Mouse (Mus musculus): ENCODE results near the gene Sgca. TPM values are rescaled to one million over a fixed set of nuclear protein-coding genes. Genes with fewer than 3 reads are reported as not detected.
"Not testable (repeated sequence)": the region's sequence is repeated elsewhere in the genome, so short reads cannot be mapped to it uniquely, and the experiment has no call there.

Sgca gene
- 0.17 TPM in 1 of 2 replicates, not detected in the other for polyA plus RNA-seq (2016; fragmentation: Nextera tagmentation; extraction: Ambion mirVana)

DNA sequence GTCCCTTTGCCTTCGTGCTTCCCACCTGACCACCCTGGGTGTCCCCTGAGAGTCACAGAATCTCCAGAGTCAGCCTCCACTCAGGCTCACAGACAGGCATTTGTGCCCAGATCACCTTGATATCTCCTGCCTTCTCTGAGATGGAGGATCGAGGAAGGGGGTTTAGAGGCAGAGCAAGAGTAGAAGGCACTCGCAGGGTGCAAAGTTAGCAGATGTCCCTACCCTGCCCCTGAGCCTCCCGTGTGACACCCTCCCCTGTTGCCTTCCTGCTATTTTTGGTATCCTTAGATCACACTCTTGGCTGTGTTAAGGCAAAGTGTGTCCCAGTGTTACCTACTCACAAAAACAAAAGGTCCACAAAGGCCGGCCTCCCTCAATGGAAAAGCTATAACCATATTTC is at the start of gene Sgca:
Gene Sgca (minus strand): TSS at position 129 of the 400 bp plus-strand sequence.
- H3K9ac ChIP-seq = 0 out of 2 replicates have a peak within 1 kb of the TSS, but pooled peaks have one; percentile 7
- peaks cover 30% of the 10 kb centered on the region for H3K4me1 ChIP-seq
- no peak for ATAC-seq
- no peaks in the 10 kb centered on the region for H3K9me3 ChIP-seq (replicated peaks)
- H3K4me3 ChIP-seq = no peak within 1 kb of the TSS
- no peak within 1 kb of the TSS for H3K27ac ChIP-seq
- H3K4me2 ChIP-seq = no peak within 1 kb of the TSS
- H3K27me3 ChIP-seq (replicated peaks) = peaks cover 28% of the 10 kb centered on the region
- H3K36me3 ChIP-seq = no peaks in the 10 kb centered on the region
- 56% methylated on average over 5 of the region's 5 CpGs for WGBS (ENCODE audit: insufficient replicate concordance)

- no peak overlapping the region; the same call in 1 of the 2 replicates for H3K27ac ChIP-seq
- no peak overlapping the region for H3K4me2 ChIP-seq
- H3K4me1 ChIP-seq = peaks cover 43% of the 10 kb centered on the region
- H3K4me3 ChIP-seq = no peak overlapping the region
- WGBS (ENCODE audit: insufficient replicate concordance) = 80% methylated on average over 11 of the region's 11 CpGs
- ATAC-seq = no peak; the same call in 1 of the 2 replicates
- H3K9ac ChIP-seq = no peak overlapping the region
- peaks cover 59% of the 10 kb centered on the region for H3K36me3 ChIP-seq
- H3K27me3 ChIP-seq (replicated peaks) = peaks cover 13% of the 10 kb centered on the region; the same call in 1 of the 2 replicates
- H3K9me3 ChIP-seq (replicated peaks) = no peaks in the 10 kb centered on the region
These were observed 49.3 kb upstream of the Sgca start for GRCm38 (mm10) chr11:95025227-95026012.

GRCm38 (mm10) chr11:95024439-95025184 is 48.5 kb upstream of the Sgca start:
- no peak for ATAC-seq
- Histone ChIP-seq H3K27ac (no peak overlapping the region), H3K9ac (no peak overlapping the region), H3K36me3 (peaks cover 67% of the 10 kb centered on the region), H3K9me3 (replicated peaks) (no peaks in the 10 kb centered on the region), H3K4me2 (no peak overlapping the region), H3K4me3 (no peak overlapping the region), H3K4me1 (peaks cover 51% of the 10 kb centered on the region), H3K27me3 (replicated peaks) (peaks cover 20% of the 10 kb centered on the region)
- 76% methylated on average over 29 of the region's 29 CpGs for WGBS (ENCODE audit: insufficient replicate concordance)

DNA sequence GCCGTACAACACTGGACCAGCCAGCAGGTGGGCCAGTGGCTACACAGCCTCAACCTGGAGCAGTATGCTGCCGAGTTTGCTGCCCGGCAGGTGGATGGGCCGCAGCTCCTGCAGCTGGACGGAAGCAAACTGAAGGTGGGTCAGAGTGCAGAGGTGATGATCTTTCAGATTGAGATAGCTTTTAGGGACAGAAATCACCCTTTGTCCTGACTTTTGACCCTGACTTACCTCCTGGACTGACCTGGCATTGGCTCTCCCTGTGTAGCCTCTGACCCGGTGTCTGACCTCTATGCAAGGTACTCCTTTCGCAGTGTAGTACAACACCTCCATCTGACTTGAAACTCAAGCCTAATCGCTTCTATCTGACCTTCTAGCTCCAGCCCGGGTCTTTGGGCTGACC is 47.4 kb upstream of the Sgca start:
- no peak overlapping the region for H3K9ac ChIP-seq
- no peaks in the 10 kb centered on the region for H3K9me3 ChIP-seq (replicated peaks)
- H3K27ac ChIP-seq = no peak overlapping the region
- peaks cover 79% of the 10 kb centered on the region for H3K36me3 ChIP-seq
- no peak for ATAC-seq
- no peak overlapping the region for H3K4me2 ChIP-seq
- peaks cover 61% of the 10 kb centered on the region for H3K4me1 ChIP-seq
- H3K27me3 ChIP-seq (replicated peaks) = peaks cover 31% of the 10 kb centered on the region
- 90% methylated on average over 9 of the region's 9 CpGs for WGBS (ENCODE audit: insufficient replicate concordance)
- H3K4me3 ChIP-seq = no peak overlapping the region

- H3K36me3 ChIP-seq = peaks cover 89% of the 10 kb centered on the region
- H3K4me2 ChIP-seq = no peak overlapping the region
- H3K9ac ChIP-seq = no peak overlapping the region
- H3K4me1 ChIP-seq = peaks cover 71% of the 10 kb centered on the region
- peaks cover 24% of the 10 kb centered on the region for H3K27me3 ChIP-seq (replicated peaks)
- H3K4me3 ChIP-seq = no peak overlapping the region
- 65% methylated on average over 10 of the region's 10 CpGs for WGBS (ENCODE audit: insufficient replicate concordance)
- no peaks in the 10 kb centered on the region for H3K9me3 ChIP-seq (replicated peaks)
- 0 out of 2 replicates have a peak overlapping the region, but pooled peaks have one; percentile 16 for H3K27ac ChIP-seq
- no peak for ATAC-seq
These were observed 46.3 kb upstream of the Sgca start for GRCm38 (mm10) chr11:95022237-95022992.

DNA sequence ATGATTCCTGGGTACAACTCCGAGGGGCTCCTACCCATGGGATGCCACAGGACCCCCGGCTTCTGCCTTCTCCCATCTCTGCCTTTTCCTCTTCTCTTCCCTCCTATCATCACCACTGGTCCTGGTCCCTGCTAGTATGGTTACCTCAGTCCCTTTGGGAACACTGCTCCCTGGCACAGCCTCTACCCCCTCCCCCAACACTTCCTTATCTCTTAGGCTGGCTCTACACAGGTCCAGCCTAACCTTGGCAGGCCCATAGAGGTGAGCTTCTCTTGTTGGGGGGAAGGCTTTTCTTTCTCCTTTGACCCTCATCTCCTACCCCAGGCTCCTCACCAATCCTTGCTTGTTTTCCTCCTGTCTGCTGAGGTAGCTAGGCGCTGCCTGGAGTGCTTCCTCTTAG is 39.4 kb upstream of the Sgca start:
- Histone ChIP-seq H3K27ac (peak overlapping the region; percentile 75), H3K36me3 (peaks cover 78% of the 10 kb centered on the region)
- no peak for ATAC-seq

DNA sequence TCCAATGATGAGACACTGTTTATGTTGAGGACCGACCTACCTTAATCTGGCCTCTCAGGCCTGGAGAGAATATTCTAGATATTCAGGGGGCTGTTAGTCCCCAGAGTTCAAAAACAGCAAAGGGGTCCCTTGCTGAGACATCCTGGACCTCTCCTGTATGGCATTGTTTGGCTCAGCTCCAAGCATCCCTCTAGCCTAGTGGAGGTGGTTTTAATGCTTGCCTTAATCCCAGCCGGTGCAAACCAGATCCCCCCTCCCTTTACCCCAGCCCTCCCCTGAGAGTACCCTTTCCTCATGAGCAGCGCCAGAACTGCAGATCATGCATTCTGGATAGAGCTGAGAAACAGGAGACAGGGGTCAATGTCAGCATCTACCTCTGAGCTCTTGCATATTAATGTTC is 36.4 kb upstream of the Sgca start:
- Histone ChIP-seq H3K4me3 (peak overlapping the region; percentile 96), H3K4me2 (peak overlapping the region; percentile 93), H3K27me3 (replicated peaks) (peaks cover 6% of the 10 kb centered on the region; the same call in 1 of the 2 replicates), H3K4me1 (peaks cover 78% of the 10 kb centered on the region), H3K36me3 (peaks cover 48% of the 10 kb centered on the region), H3K9me3 (replicated peaks) (no peaks in the 10 kb centered on the region), H3K9ac (peak overlapping the region; percentile 74), H3K27ac (peak overlapping the region; percentile 100)
- WGBS (ENCODE audit: insufficient replicate concordance) = 32% methylated on average over 3 of the region's 3 CpGs
- no peak for ATAC-seq

More for the DNA sequence above, 39.4 kb upstream of the Sgca start:
- 67% methylated on average over 3 of the region's 3 CpGs for WGBS (ENCODE audit: insufficient replicate concordance)
- Histone ChIP-seq H3K27me3 (replicated peaks) (peaks cover 25% of the 10 kb centered on the region), H3K4me2 (peak overlapping the region; percentile 93), H3K4me1 (peaks cover 86% of the 10 kb centered on the region), H3K9me3 (replicated peaks) (no peaks in the 10 kb centered on the region), H3K4me3 (peak overlapping the region; percentile 15; the same call in 1 of the 2 replicates), H3K9ac (peak overlapping the region; percentile 57)

- 10% methylated on average over 3 of the region's 3 CpGs for WGBS (ENCODE audit: insufficient replicate concordance)
- peak overlapping the region; percentile 99 for H3K9ac ChIP-seq
- H3K36me3 ChIP-seq = peaks cover 44% of the 10 kb centered on the region
- H3K27me3 ChIP-seq (replicated peaks) = peaks cover 6% of the 10 kb centered on the region; the same call in 1 of the 2 replicates
- peak; percentile 97 for ATAC-seq
- peak overlapping the region; percentile 100 for H3K27ac ChIP-seq
- peak overlapping the region; percentile 96 for H3K4me3 ChIP-seq
- H3K4me2 ChIP-seq = peak overlapping the region; percentile 93
- H3K9me3 ChIP-seq (replicated peaks) = no peaks in the 10 kb centered on the region
- H3K4me1 ChIP-seq = peaks cover 78% of the 10 kb centered on the region
These were observed 35.9 kb upstream of the Sgca start for GRCm38 (mm10) chr11:95012075-95012474.

- Histone ChIP-seq H3K27me3 (replicated peaks) (peaks cover 6% of the 10 kb centered on the region; the same call in 1 of the 2 replicates), H3K4me2 (peak overlapping the region; percentile 93), H3K9ac (peak overlapping the region; percentile 99), H3K36me3 (peaks cover 37% of the 10 kb centered on the region), H3K4me3 (peak overlapping the region; percentile 96), H3K4me1 (peaks cover 78% of the 10 kb centered on the region), H3K9me3 (replicated peaks) (no peaks in the 10 kb centered on the region), H3K27ac (peak overlapping the region; percentile 100)
- ATAC-seq = no peak
- WGBS (ENCODE audit: insufficient replicate concordance) = 19% methylated on average over 1 of the region's 1 CpGs
These were observed 35.3 kb upstream of the Sgca start for GRCm38 (mm10) chr11:95011416-95011815.

GRCm38 (mm10) chr11:95010841-95011403 is 34.8 kb upstream of the Sgca start:
- peak overlapping the region; percentile 99 for H3K9ac ChIP-seq
- H3K4me1 ChIP-seq = peaks cover 78% of the 10 kb centered on the region
- peak overlapping the region; percentile 100 for H3K27ac ChIP-seq
- H3K4me2 ChIP-seq = peak overlapping the region; percentile 93
- H3K36me3 ChIP-seq = peaks cover 34% of the 10 kb centered on the region
- H3K9me3 ChIP-seq (replicated peaks); H3K27me3 ChIP-seq (replicated peaks); ATAC-seq: not testable (repeated sequence)
- 5% methylated on average over 4 of the region's 4 CpGs for WGBS (ENCODE audit: insufficient replicate concordance)
- peak overlapping the region; percentile 96 for H3K4me3 ChIP-seq

DNA sequence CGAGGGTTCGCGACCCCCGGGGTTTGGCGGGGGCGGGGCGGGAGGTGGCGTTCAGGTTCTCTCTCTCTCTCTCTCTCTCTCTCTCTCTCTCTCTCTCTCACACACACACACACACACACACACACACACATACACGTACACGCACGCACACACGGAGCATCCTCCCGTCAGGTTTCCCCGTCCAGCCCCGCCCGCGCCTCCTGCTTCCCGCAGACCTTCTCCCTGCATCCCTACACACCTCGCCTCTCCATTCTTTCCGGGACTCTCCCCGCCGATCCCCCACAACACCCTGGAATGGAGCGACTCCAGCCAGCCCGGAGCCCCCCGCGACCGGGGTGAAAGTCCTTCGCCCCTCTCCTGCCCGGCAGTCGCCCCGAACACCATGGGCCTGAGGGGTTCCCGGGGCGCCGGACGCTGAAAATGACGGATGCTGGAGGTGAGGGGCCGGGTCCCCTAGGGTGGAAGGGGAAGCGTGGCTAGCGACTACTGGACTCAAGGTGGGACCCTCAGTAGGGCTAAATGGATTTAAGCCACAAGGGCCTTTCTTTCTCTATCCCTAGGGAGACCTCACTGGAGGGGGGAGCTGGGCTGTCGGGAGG is 34.1 kb upstream of the Sgca start:
- peak overlapping the region; percentile 96 for H3K4me3 ChIP-seq
- peaks cover 34% of the 10 kb centered on the region for H3K36me3 ChIP-seq
- peaks cover 6% of the 10 kb centered on the region; the same call in 1 of the 2 replicates for H3K27me3 ChIP-seq (replicated peaks)
- ATAC-seq = no peak
- H3K9me3 ChIP-seq (replicated peaks) = no peaks in the 10 kb centered on the region
- H3K27ac ChIP-seq = peak overlapping the region; percentile 100
- peaks cover 78% of the 10 kb centered on the region for H3K4me1 ChIP-seq
- H3K9ac ChIP-seq = peak overlapping the region; percentile 99
- under 1% methylated on average over 30 of the region's 40 CpGs for WGBS (ENCODE audit: insufficient replicate concordance)
- H3K4me2 ChIP-seq = peak overlapping the region; percentile 93

Measured in liver, embryonic 12.5 days (tissue).